Mouse (Mus musculus) hindbrain, embryonic 11.5 days (tissue): Measurements from ENCODE around the gene Cd200r1. TPM values are rescaled to one million over a fixed set of nuclear protein-coding genes. Genes with fewer than 3 reads are reported as not detected.
A peak's percentile ranks its signal among the peaks of the same experiment; 100 is the strongest.

Source experiments
- ATAC-seq: fragments of 200-750 bp; cut with Nextera tagmentation; 2 replicates; pipeline ENCODE4 v1.8.0; 2017; ENCODE audit warnings: mild to moderate bottlenecking, moderate TSS enrichment, moderate library complexity; ENCODE audit not compliant: low FRiP score
- DNase-seq: peaks from one replicate; pipeline ENCODE4 v3.0.0-alpha.2; 2015; ENCODE audit warnings: low spot score
- H3K27ac ChIP-seq: fragments of 300-500 bp; sonication (generic); 2 replicates; pipeline ENCODE4 v1.5.1; 2014; ENCODE audit warnings: mild to moderate bottlenecking, low read depth, low read length
- H3K27me3 ChIP-seq: fragments of 300-500 bp; sonication (generic); 2 replicates; pipeline ENCODE4 v1.6.1; 2014; ENCODE audit warnings: mild to moderate bottlenecking, low read length, moderate library complexity, mixed read lengths; ENCODE audit not compliant: control insufficient read depth, insufficient read depth
- H3K36me3 ChIP-seq: fragments of 300-500 bp; sonication (generic); 2 replicates; pipeline ENCODE4 v1.6.1; 2014; ENCODE audit warnings: mild to moderate bottlenecking, low read length, moderate library complexity, mixed read lengths; ENCODE audit not compliant: control insufficient read depth, insufficient read depth
- H3K4me1 ChIP-seq: fragments of 300-500 bp; sonication (generic); replicated peaks from 2 replicates; pipeline ENCODE4 v1.6.1; 2014; ENCODE audit warnings: low read length, mixed read lengths; ENCODE audit not compliant: control insufficient read depth, insufficient read depth
- H3K4me2 ChIP-seq: fragments of 300-500 bp; sonication (generic); replicated peaks from 2 replicates; pipeline ENCODE4 v1.6.1; 2014; ENCODE audit warnings: mild to moderate bottlenecking, low read depth, low read length
- H3K4me3 ChIP-seq: fragments of 300-500 bp; sonication (generic); 2 replicates; pipeline ENCODE4 v1.5.1; 2014; ENCODE audit warnings: low read depth, low read length
- H3K9ac ChIP-seq: fragments of 300-500 bp; sonication (generic); 2 replicates; pipeline ENCODE4 v1.6.1; 2014; ENCODE audit warnings: low read depth, low read length
- H3K9me3 ChIP-seq: fragments of 300-500 bp; sonication (generic); 2 replicates; pipeline ENCODE4 v1.6.1; 2016; ENCODE audit warnings: low read length; ENCODE audit not compliant: control insufficient read depth
- WGBS: fragments of 180-500 bp; shearing (Covaris S2); extraction: QIAGEN DNeasy Blood & Tissue Kit; methylation state at CpG from one replicate; pipeline ENCODE4 v1.1.7; 2014; 5-methylcytosine and 5-hydroxymethylcytosine counted together
- polyA plus RNA-seq: library from polyadenylated mRNA; unstranded; fragments of >200 nt; fragmentation: Nextera tagmentation; extraction: Ambion mirVana; gene quantifications from 2 replicates; pipeline ENCODE4 v1.2.1, GENCODE M21; 2014

Cd200r1 gene
- polyA plus RNA-seq, 1 experiment from 2014 or later: 0.94 TPM

DNA sequence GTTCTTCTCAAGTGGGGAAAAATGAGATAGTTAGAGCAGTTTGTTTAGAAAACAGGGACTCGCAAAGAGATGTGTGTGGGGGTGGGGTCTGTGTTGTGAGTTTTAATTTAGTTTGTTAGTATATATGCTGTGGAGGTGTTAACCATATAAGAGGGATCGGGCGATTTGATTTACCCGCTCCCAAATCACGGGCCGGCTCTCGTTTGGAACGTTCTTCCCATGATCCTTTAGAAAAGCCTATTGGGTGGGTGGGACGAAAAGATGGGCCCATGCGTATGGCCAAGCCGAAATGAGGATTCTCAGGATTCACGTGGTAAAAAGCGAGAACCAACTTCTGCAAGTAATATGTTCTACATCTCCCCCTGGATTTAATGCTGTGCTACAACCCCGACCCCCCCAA lies 40.7 kb upstream of the Cd200r1 start:
- under 1% methylated on average over 14 of the region's 14 CpGs for WGBS
- peak overlapping the region; percentile 86 for H3K4me3 ChIP-seq

GRCm38 (mm10) chr16:44725286-44726223 lies 40.0 kb upstream of the Cd200r1 start:
- Histone ChIP-seq H3K27ac (no peak overlapping the region), H3K36me3 (no peaks in the 10 kb centered on the region), H3K4me3 (peak overlapping the region; percentile 86), H3K9ac (peak overlapping the region; percentile 79; the same call in 1 of the 2 replicates), H3K4me2 (peak overlapping the region; percentile 67), H3K9me3 (no peaks in the 10 kb centered on the region), H3K4me1 (no peaks in the 10 kb centered on the region; the same call in 1 of the 2 replicates), H3K27me3 (no peaks in the 10 kb centered on the region)
- DNase-seq: peak; percentile 83
- ATAC-seq: no peak
- WGBS: 50% methylated on average over 14 of the region's 14 CpGs

More for the DNA sequence above, 40.7 kb upstream of the Cd200r1 start:
- ATAC-seq: peak; percentile 34
- Histone ChIP-seq H3K36me3 (no peaks in the 10 kb centered on the region), H3K4me1 (no peaks in the 10 kb centered on the region; the same call in 1 of the 2 replicates), H3K4me2 (peak overlapping the region; percentile 67), H3K9me3 (no peaks in the 10 kb centered on the region), H3K27ac (peak overlapping the region; percentile 86), H3K9ac (peak overlapping the region; percentile 79), H3K27me3 (no peaks in the 10 kb centered on the region)
- peak; percentile 71 for DNase-seq

GRCm38 (mm10) chr16:44727525-44727924 lies 38.0 kb upstream of the Cd200r1 start:
- Histone ChIP-seq H3K9me3 (no peaks in the 10 kb centered on the region), H3K27ac (no peak overlapping the region), H3K4me1 (no peaks in the 10 kb centered on the region; the same call in 1 of the 2 replicates), H3K9ac (no peak overlapping the region), H3K4me2 (no peak overlapping the region), H3K27me3 (no peaks in the 10 kb centered on the region), H3K36me3 (no peaks in the 10 kb centered on the region), H3K4me3 (no peak overlapping the region)
- no peak for DNase-seq
- ATAC-seq: no peak
- WGBS: 93% methylated on average over 3 of the region's 3 CpGs

DNA sequence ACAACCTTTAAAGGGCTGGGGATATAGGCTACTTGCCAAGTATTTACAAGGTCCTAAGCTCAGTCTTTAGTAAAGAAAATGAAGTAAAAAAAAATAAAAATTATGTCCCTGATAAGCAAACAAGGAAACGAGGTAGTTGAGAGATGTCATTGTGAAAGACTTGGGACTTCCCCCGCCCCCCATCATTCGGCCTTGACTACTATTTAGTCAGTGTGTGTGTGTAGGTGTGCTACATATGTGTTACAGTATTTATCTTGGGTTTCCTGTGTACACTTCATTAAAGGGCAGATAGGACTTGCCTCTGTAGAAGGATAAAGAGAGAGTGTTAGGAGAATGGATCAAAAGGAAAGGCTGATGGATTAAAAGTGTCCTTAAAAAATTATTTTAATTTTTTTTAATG lies 31.5 kb upstream of the Cd200r1 start:
- Histone ChIP-seq H3K4me2 (no peak overlapping the region), H3K9me3 (no peaks in the 10 kb centered on the region), H3K4me3 (no peak overlapping the region), H3K27me3 (no peaks in the 10 kb centered on the region), H3K36me3 (peaks cover 12% of the 10 kb centered on the region; the same call in 1 of the 2 replicates), H3K4me1 (no peaks in the 10 kb centered on the region), H3K27ac (no peak overlapping the region), H3K9ac (no peak overlapping the region)
- ATAC-seq: no peak
- 89% methylated on average over 3 of the region's 3 CpGs for WGBS
- DNase-seq: no peak

GRCm38 (mm10) chr16:44735676-44736075 lies 29.9 kb upstream of the Cd200r1 start:
- Histone ChIP-seq H3K9me3 (no peaks in the 10 kb centered on the region), H3K27me3 (no peaks in the 10 kb centered on the region), H3K4me2 (no peak overlapping the region), H3K4me1 (no peaks in the 10 kb centered on the region), H3K9ac (no peak overlapping the region), H3K36me3 (peaks cover 12% of the 10 kb centered on the region; the same call in 1 of the 2 replicates), H3K27ac (no peak overlapping the region), H3K4me3 (no peak overlapping the region)
- DNase-seq (no peak), ATAC-seq (no peak)
- WGBS: 93% methylated on average over 5 of the region's 5 CpGs

DNA sequence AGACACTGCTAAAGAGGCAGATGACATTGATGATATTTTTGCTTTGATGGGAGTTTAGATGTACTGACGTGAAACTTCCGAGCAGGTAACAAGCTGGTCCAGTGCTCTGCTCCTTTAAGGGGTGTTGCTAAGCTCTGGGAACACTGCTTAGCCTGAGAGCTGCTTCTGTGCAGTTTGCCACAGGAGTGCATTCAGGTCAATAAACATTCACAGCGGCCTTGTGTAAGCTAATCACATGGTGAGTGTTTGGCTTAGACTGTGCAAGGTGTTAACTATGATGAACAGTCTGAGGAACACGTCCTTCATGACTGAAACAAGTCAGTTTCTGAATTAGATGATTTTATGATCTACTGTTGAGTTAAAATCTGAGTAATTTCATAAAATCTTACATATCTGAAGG lies 29.4 kb upstream of the Cd200r1 start:
- DNase-seq: no peak
- WGBS: 87% methylated on average over 4 of the region's 4 CpGs
- H3K9me3 ChIP-seq: no peaks in the 10 kb centered on the region

GRCm38 (mm10) chr16:44742753-44743152 lies 22.8 kb upstream of the Cd200r1 start:
- WGBS: 95% methylated on average over 1 of the region's 1 CpGs

More for the DNA sequence above, 29.4 kb upstream of the Cd200r1 start:
- no peaks in the 10 kb centered on the region for H3K27me3 ChIP-seq
- peaks cover 12% of the 10 kb centered on the region; the same call in 1 of the 2 replicates for H3K36me3 ChIP-seq
- H3K9ac ChIP-seq: no peak overlapping the region
- H3K27ac ChIP-seq: no peak overlapping the region
- no peaks in the 10 kb centered on the region for H3K4me1 ChIP-seq
- ATAC-seq: no peak
- no peak overlapping the region for H3K4me3 ChIP-seq
- no peak overlapping the region for H3K4me2 ChIP-seq

DNA sequence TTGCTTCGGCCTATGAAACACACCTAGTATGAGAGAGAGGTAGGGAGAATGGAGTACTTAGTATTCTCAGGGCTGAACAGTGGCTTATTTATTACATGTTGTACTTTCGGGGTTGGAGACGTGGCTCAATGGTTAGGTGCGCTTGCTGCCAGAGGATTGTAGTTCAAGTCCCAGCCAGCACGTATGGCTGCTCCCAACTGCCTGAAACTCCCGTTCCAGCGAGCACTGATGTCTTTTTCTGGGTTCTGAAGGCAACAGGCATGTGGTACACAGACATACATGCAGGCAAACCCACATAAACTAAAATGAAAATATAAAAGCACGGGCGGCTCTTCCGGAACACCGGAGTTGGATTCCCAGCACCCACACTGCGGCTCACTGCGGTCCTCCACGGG lies 20.1 kb upstream of the Cd200r1 start:
- Histone ChIP-seq H3K4me1 (no peaks in the 10 kb centered on the region), H3K4me3 (peak overlapping the region; percentile 83), H3K27me3 (no peaks in the 10 kb centered on the region), H3K9me3 (no peaks in the 10 kb centered on the region), H3K27ac (peak overlapping the region; percentile 90), H3K4me2 (peak overlapping the region; percentile 68), H3K36me3 (no peaks in the 10 kb centered on the region), H3K9ac (peak overlapping the region; percentile 93)
- ATAC-seq (no peak; the same call in none of the 2 replicates), DNase-seq (no peak)
- 9% methylated on average over 14 of the region's 14 CpGs for WGBS

More at GRCm38 (mm10) chr16:44742753-44743152, 22.8 kb upstream of the Cd200r1 start:
- Histone ChIP-seq H3K4me1 (no peaks in the 10 kb centered on the region), H3K4me3 (no peak overlapping the region), H3K9ac (no peak overlapping the region), H3K9me3 (no peaks in the 10 kb centered on the region), H3K36me3 (0 out of 2 replicates have a peak, but pooled peaks cover 3% of the 10 kb centered on the region), H3K27me3 (no peaks in the 10 kb centered on the region), H3K4me2 (no peak overlapping the region), H3K27ac (no peak overlapping the region)
- ATAC-seq (no peak), DNase-seq (no peak)
